Mouse (Mus musculus): ENCODE data around the gene Wasf1. TPM values are rescaled to one million over a fixed set of nuclear protein-coding genes. Genes with fewer than 3 reads are reported as not detected.

Gene Wasf1
- polyA plus RNA-seq, 1 experiment = not detected

DNA sequence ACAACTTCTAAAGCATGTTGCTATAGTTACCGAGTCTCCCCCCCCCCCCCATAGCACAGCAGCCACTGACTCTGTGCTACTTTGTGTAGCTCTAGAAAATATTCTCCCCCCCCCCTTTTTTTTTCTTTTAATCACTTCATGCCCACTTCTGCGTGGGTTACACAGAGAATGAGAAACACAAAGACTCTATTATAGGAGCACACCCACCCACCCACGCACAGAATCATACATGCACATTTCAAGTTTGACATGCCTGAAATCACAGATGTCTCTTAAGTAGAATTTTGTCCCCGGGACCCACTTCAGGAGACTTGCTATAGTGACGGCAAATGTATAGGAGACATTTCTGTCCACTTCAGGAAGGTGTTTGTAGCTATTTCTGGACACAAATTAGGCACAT, 88.0 kb downstream of the Wasf1 start:
- WGBS = 36% methylated on average over 5 of the region's 5 CpGs
- peaks cover 25% of the 10 kb centered on the region for H3K4me1 ChIP-seq (ENCODE audit: control insufficient read depth, insufficient read depth, low read length)
- peak overlapping the region; percentile 89; the same call in 1 of the 2 replicates for H3K27ac ChIP-seq (ENCODE audit: insufficient read depth, low read depth, low read length)
- H3K4me3 ChIP-seq (ENCODE audit: insufficient read depth, low read depth, low read length) = no peak overlapping the region
- TF ChIP-seq POLR2A (IDR thresholded peaks at IDR 0.05; ENCODE audit: insufficient read depth, low read depth, low read length) (no peak), CTCF (IDR thresholded peaks at IDR 0.05; ENCODE audit: insufficient read depth, low read depth, low read length) (no peak)

DNA sequence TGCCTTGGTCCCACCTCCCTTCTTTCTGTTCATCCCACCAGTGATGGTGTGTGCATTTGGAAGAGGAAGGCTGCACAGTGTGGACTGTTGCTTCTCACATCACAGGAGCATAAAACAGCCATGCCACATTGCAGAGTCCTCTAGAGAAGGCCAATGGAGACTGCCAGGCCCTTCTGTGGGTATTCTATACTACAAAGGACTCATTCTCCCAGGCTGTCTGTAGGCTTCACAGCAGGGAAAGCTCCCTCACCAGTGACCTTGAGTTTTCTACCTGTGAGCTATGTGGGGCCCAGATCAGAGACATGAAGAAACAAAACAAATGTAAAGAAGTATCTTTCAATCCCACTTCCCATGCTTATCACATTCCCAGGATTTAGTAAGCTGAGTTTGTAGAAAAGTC, 100.5 kb downstream of the Wasf1 start:
- Histone ChIP-seq H3K4me1 (ENCODE audit: control insufficient read depth, insufficient read depth, low read length) (peaks cover 12% of the 10 kb centered on the region), H3K27ac (ENCODE audit: insufficient read depth, low read depth, low read length) (no peak overlapping the region), H3K4me3 (ENCODE audit: insufficient read depth, low read depth, low read length) (no peak overlapping the region)
- TF ChIP-seq POLR2A (IDR thresholded peaks at IDR 0.05; ENCODE audit: insufficient read depth, low read depth, low read length) = no peak
- no peak for TF ChIP-seq CTCF (IDR thresholded peaks at IDR 0.05; ENCODE audit: insufficient read depth, low read depth, low read length)

DNA sequence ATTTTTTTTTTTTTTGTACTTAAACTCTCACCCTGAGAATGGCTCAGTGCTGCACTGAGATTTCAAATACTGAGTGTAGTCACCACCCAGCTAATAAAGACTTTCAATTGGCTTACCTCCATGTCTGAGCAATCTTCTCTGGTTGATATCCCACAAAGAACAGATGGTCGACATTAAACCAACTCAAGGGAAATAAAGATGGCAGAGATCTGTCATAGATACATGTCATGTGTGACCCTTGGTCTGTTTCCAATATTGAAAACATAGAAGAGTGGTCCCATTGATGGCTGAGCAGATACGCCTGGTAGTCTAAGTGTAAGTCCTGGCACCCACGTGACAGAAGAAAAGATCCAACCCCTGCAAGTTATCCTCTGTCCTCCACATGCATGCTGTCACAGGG, 101.3 kb downstream of the Wasf1 start:
- 65% methylated on average over 3 of the region's 3 CpGs for WGBS
- H3K27ac ChIP-seq (ENCODE audit: insufficient read depth, low read depth, low read length) = no peak overlapping the region
- peaks cover 12% of the 10 kb centered on the region for H3K4me1 ChIP-seq (ENCODE audit: control insufficient read depth, insufficient read depth, low read length)
- no peak overlapping the region for H3K4me3 ChIP-seq (ENCODE audit: insufficient read depth, low read depth, low read length)
- TF ChIP-seq POLR2A (IDR thresholded peaks at IDR 0.05; ENCODE audit: insufficient read depth, low read depth, low read length) (no peak), CTCF (IDR thresholded peaks at IDR 0.05; ENCODE audit: insufficient read depth, low read depth, low read length) (no peak)

DNA sequence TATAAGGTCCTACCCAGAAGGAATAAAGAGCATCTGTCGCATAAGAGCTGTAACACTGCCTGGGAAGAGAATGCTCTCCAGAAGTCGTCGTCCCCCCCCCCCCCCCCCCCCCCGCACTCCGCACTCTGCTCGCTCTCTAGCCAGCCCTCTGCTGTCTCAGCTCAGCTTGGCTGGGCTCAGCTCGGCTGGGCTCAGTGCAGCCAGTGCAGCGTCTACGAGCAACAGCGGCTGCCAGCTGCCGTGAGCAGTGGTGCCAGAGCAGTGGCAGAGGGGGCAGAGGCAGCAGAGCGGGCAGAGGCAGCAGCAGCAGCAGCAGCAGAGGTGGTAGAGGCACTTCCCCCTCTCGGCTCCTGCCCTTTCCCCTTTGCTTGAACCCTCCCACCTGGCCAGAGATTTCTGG, 102.1 kb downstream of the Wasf1 start:
- Histone ChIP-seq H3K4me1 (ENCODE audit: control insufficient read depth, insufficient read depth, low read length) (peaks cover 12% of the 10 kb centered on the region), H3K27ac (ENCODE audit: insufficient read depth, low read depth, low read length) (no peak overlapping the region), H3K4me3 (ENCODE audit: insufficient read depth, low read depth, low read length) (no peak overlapping the region)
- WGBS = 11% methylated on average over 11 of the region's 13 CpGs
- TF ChIP-seq CTCF (IDR thresholded peaks at IDR 0.05; ENCODE audit: insufficient read depth, low read depth, low read length) (no peak), POLR2A (IDR thresholded peaks at IDR 0.05; ENCODE audit: insufficient read depth, low read depth, low read length) (no peak)

Other genes with a start within 250 kb of the Wasf1 start
- not detected in 2 replicates for gene Mettl24, start 200.2 kb upstream of the Wasf1 start, polyA plus RNA-seq (2012; ENCODE audit: insufficient read depth, insufficient read length, low replicate concordance, missing spikeins)
- not detected in 2 replicates for gene Cdc40, start 164 bp upstream of the Wasf1 start, polyA plus RNA-seq (2012; ENCODE audit: insufficient read depth, insufficient read length, low replicate concordance, missing spikeins)
- not detected in 2 replicates for gene Gpr6, start 188.8 kb downstream of the Wasf1 start, polyA plus RNA-seq (2012; ENCODE audit: insufficient read depth, insufficient read length, low replicate concordance, missing spikeins)

All from olfactory bulb, adult 2 months (tissue).